Mouse (Mus musculus) gastrocnemius, adult 18-20 months (tissue): ENCODE measurements around the gene Naa10. TPM values are rescaled to one million over a fixed set of nuclear protein-coding genes. Genes with fewer than 3 reads are reported as not detected.

ENCODE experiments used
- DNase-seq: peaks from one replicate; pipeline ENCODE4 v3.0.0; 2021; ENCODE audit warnings: low spot score
- long read RNA-seq, 2 experiments: library from polyadenylated mRNA; stranded (forward); transcript quantifications; one replicate each; pipeline ENCODE4 v2.0.0; 2021
- total RNA-seq, 2 experiments: library from RNA; stranded (reverse); gene quantifications; 2 replicates each; pipeline ENCODE4 v1.2.3; 2021

The Naa10 gene
- total RNA-seq = 10 to 100 TPM; 50.2 to 56.5 TPM
- long read RNA-seq, experiment 1, transcript Naa10-204 (8 exons, 1,031 nt) = major isoform, 27 of 45 reads
- long read RNA-seq, experiment 1, transcript Naa10-201 (8 exons, 962 nt) = minor isoform, 11 of 45 reads
- long read RNA-seq, experiment 1, partial matches to known transcripts = 1 of 45 reads
- long read RNA-seq, experiment 1, other reads (novel, unspliced or antisense) = 2 of 45 reads
- long read RNA-seq, experiment 2, transcript Naa10-201 (8 exons, 962 nt) = minor isoform, 5 of 41 reads
- long read RNA-seq, experiment 2, transcript Naa10-204 (8 exons, 1,031 nt) = major isoform, 30 of 41 reads
- long read RNA-seq, experiment 2, partial matches to known transcripts = 0 of 41 reads
- long read RNA-seq, experiment 2, other reads (novel, unspliced or antisense) = 5 of 41 reads

DNA sequence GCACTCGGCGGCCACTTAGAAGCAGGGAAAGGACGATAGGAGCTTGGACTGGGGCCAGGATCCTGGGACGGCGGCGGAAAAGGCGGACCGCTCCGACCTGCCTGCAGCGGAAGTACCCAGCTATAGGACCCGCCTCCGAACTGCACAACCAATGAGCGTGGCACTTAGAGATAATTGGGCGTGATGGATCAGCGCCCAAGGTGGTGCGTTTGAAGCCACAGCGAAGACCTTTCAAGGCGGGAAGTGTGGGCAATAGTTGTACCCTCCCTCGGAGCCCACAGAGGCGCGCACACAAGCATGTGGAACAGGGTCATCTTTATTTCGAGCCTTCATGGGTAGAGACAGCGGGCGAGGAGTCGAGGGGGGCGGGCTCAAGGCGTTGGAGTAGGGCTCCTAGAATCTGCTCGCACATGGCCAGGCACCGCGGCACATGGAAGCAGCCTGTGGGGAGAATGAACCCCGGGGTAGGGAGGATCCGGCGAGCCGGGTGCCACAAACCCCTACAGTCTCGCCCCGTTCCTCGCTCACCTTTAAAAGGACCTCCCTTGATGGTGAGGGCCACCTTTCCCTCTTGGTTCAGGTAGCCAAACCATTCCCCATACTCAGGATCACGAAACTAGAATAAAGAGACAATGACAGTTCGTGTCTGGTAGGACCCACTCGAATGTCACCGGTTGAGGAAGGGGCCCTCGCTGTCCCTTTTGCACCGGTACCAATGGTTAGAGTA lies at the start of gene Naa10, which contains the start of gene Arhgap4:
Naa10 (minus strand) TSS at position 122 of the 727 bp plus-strand sequence.
Arhgap4 (minus strand) TSS at position 48 of the 727 bp plus-strand sequence.
- DNase-seq = peak; percentile 87

DNA sequence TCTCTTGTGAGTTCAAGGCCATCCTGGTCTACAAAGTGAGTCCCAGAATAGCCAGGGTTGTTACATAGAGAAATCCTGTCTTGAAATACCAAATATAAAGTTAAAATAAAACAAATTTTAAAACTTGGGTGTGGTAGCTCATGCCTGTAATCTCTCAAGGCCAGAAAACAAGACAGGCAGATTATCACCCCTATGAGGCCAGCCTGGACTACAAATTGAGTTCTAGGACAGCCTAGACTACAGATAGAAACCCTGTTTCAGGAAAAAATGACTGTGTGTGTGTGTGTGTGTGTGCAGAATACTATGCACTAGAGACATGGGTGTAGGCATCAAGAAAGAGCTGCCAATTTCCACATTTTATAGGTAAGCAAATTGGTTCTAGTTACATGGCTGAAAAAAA lies 49.0 kb upstream of the Naa10 start:
- no peak for DNase-seq

DNA sequence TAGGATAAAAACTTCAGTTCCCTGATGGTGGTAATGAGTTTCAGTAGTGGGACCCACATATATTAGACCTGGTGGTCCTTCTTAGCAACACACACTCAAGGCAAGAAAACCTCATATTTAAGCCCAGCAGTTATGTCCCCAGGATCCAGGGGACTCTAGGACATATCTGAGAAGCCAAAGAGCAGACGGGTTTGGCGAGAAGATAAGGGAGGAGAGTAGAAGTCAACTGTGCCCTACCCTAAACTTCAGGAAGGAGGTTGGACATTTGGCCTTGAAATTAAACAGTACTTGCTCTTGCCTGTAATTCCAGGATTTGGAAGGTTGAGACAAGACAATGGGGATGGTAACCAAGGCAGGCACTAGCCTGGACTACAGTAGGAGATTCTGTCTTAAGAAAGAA lies 48.0 kb upstream of the Naa10 start:
- DNase-seq = no peak

DNA sequence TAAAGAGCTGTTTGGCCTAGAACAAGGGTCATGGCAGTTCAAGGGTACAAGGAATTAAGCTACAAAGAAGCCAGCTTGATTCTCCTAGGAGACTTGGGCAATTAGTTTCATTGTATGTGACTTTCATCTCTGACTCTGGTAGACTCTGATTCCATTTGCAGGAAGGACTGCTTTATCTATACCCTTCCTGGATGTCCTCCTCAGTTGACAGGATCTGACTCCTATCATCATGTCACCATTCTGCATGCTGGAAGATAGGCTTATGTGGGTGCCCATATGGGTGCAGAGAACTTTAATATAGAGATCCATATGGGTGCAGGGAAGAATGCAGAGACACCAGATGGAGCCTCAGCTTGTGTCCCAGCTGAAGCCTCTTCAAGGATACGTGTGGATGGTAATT lies 47.4 kb upstream of the Naa10 start:
- DNase-seq = no peak

DNA sequence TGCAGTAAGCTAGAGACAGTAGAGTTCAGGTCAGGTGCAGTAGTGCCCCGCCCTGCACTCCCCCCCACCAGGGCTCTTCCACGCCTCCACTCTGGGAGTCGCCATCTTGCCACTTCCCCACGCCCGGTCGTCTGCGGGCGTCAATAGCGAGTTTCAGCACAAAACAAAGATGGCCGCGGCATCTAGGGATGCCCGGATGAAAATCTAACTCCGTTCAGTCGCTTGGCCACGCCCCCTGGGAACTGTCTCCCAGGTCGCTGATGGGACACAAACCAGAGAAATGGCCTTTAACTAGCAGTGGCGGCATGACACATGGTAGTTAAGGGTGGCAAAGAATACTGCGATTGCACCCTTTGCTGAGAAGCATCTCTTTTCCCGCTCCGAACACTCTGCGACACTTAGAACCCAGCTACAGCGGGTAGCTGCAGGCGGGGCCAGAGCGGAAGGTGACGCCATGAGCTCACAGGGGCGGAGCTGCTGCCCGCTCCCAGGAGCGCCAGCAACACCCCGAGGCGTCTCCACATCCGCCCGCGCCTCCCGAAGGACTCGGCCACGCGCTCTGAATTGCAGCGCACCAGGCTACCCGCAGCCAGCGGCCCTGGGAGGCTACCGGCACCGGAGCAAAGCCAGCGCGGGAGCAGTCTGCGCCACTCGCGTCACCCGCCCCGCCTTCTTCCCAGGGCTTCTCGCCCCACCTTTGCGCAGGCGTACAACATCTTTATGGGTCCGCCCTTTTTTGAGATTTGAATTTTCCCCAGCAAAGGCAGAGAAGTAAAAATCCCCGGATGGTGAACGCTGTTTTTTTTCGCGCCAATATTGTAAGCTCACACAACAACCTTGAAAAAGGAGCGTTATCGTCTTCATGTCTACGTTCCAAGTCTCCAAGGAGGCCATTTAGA lies 45.7 kb upstream of the Naa10 start:
- peak; percentile 82 for DNase-seq

DNA sequence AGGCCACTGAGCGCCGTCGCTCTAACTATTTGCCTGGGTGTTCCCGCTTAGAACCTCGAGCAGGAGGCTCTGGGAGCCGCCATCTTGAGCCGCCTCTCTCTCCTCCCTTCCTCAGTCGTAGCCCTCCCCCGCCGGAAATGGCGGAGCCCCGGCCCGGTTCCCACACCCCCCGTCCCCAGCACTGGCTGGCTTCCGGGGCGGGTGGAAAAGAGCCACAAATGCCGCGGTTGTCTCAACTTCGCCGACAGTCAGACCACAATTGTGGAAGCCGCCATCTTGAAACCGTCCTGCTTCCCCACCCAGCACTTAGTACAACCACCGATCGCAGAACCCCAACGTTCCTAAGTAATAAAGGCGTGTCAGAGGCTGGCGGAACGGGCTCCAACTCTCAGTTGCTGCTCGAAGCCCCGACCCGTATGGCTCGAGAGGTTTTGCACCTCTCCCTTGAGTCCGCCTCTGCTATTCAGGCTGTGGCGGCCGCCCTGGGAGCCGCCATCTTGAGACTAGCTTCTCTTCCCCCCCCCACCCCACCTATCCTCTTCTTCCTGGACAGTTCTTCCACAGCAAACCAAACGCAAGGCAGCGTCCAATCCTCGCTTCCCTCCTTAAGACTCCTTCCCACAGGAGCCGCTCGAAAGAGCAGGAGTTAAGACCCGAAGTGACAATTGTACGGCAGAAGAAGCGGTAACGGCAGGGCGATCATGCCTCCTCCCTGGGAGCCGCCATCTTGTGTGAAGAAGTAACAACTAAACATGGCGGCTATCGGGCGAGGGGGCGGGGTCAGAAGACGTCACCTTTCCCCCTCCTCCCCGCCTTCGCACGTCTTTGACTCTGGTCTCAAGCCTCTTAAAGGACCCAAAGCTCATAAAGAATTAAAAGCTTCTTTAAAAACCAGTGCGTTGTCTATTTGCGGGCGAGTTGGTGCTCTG lies 44.8 kb upstream of the Naa10 start, which contains the start of gene Hcfc1:
Hcfc1 (minus strand) TSS at position 110 of the 929 bp plus-strand sequence.
- DNase-seq = peak; percentile 93

DNA sequence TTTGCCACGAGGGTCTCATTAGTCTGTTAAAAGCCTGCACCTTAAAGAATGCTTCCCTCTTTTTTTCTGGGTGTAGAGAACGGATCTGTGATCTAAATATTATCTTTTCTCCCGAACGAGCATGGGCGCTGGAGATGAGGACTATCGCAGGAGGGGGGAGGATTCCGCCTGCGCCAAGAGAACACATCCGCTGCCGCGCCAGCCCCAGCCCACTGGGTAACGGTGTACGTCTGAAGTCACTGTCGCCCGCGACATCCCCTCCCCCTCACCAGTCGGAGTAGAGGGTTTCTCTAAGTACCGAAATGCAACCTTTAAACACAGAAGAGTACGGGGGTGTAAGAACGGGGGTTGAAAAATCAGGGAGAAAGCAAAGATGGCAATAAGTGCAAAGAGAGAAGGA lies 43.6 kb upstream of the Naa10 start:
- no peak for DNase-seq

DNA sequence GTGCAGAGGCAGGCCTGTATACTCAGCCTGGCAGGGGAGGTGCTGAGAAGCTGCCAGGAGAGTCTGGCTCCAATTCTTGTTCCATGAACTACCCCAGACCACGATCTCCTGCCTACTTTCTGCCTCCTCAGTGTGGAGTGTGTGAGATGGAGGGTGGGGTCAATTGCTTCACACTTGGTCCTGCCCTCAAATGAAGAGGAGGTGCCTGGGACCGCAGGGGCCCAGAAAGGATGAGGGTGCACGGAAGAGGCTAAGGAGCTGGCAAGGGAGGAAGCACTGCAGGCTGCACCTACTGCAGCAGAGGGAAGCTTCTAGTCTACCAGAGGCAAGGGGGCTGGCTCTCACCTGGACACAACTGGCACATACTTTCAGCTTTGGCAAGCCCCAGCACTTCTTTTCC lies 42.6 kb upstream of the Naa10 start:
- DNase-seq = no peak

DNA sequence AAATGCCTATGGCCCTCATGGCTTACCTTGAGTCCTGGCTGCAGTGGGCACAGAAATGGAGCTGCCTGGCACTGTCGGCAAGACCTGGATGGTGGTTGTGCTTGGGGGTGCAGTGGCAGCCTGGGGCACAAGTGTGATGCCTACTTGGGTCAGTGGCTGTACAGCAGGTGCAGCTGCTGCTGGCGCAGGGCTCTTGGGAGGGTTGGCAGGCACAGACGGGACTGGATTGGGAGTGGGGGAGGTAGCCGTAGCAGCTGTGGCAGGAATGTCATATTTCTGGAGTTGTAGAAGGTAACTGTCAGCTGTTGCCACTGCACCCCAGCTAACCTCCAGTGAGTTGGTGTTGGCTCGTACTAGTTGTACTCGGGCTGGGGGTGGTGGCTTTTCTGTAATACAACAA lies 33.2 kb upstream of the Naa10 start:
- DNase-seq = peak; percentile 30

DNA sequence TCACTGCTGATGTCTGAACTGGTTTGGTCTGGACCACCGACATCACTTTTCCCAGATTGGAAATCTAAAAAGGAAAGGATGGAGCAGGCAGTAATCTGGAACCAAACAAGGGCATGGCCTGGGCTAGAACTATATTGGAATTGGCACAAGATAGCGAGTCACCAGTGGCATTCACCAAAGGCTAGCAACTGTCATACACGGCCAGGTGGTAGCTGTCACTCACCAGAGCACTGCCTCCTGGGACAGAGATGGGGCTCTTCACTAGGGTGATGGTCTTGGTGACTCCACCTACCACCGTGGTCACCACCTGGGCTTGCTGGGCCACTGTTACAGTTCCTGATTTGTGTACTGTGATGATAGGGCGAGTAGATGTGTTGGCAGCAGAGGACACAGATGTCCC lies 30.9 kb upstream of the Naa10 start:
- DNase-seq = no peak

DNA sequence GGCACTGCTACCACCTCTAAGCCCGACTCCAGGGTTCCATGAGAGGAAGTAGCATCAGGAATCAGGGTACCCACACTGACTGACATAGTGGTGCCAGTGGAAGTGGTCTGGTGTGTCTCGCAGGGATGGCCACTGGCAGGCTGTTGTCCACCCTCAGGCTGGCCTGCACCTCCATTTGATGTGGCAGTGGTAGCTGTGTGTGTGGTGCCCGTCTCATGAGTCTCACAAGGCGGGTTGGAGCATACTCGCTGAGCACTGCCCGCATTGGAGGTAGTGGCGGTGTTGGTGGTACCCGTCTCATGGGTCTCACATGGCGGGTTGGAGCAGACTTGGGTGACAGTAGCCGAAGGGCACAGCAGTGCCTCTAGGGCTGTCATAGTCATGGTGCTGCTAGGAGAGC lies 27.6 kb upstream of the Naa10 start:
- DNase-seq = no peak

DNA sequence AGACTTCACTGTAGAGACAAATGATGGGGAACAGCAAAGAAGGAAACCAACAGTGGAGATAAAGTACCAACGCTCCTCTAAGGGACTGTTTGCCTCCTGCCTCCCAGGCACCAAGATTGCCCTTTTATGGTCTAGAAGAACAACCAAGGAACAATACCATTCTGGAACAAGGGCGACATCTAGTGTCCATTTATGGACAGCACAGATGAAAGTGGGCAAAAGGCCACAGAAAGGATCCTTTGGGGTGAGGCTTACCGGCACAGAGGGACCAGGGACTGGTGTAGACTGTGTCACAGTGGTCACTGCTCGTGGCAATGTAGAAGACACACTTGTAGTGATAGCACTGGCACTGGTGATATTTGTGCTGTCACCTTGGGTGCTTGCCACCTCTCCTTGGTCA lies 26.9 kb upstream of the Naa10 start:
- DNase-seq = peak; percentile 61

DNA sequence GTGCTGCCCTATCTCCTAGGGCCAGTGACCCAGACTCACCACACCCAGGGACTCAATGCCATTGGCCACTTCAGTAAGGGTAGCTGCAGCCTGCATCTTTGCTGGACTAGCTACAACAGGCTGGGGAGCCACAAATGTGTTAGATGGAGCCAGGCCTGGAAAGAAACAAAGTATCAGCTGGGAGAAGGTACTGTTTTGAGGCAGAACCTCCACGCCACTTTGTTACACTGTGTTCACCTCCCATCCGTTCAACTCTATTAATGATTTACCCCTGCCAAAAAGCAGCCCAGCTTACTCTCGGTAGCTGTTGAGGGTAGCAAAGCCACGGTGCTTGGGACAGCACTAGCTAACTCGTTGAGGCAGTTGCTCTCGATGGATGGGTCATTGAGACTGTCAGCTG lies 25.2 kb upstream of the Naa10 start:
- no peak for DNase-seq

DNA sequence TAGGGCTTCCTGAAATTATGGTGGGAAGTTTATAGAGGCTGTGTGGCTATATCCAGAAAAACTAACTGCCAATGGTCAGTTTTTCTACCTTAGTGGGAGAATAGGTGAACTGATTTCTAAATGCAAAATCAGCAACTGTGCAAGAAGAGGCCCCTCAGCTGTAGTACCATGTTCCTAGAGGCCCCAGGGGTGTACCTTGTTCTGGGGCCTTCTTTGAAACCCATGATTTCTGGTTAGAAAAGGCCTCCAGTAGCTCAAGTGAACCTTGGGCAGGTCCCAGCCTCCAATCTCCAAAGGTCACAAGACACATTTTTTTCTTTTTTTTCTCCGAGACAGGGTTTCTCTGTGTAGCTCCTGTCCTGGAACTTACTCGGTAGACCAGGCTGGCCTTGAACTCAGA lies 20.6 kb upstream of the Naa10 start:
- DNase-seq = no peak

DNA sequence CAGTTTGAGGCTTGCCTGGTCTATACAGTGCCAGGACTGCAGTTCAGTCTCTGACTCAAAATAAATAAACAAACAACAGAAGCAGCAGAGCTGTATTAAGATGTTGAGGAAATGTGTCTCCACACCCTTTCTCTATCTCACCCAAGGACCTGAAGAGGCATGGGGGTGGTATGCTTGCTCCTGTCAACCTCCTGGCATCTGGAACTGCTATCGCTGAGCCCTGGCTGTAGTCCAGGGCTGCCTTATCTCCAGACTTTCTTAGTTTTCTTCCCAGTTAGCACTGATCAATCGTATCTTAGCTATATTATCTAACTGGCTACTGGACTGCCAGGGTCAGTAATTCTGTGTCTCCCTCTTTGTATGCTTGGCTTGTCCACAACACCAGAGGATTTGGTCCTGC lies 20.1 kb upstream of the Naa10 start:
- no peak for DNase-seq

DNA sequence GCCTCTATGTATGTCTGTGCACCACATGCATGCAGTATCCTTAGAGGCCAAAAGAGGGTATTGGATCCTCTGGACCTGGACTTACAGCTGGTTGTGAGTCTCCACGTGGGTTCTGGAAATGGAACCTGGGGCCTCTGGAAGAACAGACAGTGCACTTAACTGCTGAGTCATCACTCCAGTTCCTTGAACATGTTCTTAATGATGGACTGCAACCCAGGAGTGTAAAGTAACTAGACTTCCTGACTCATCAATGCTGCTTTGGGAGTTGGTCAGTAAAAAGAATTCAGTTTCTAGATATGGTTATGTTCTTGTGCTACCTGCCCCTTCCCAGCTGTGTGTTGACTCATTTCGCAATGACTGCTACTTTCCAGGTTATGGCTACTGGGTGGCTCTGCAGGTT lies 10.1 kb upstream of the Naa10 start:
- DNase-seq = no peak

DNA sequence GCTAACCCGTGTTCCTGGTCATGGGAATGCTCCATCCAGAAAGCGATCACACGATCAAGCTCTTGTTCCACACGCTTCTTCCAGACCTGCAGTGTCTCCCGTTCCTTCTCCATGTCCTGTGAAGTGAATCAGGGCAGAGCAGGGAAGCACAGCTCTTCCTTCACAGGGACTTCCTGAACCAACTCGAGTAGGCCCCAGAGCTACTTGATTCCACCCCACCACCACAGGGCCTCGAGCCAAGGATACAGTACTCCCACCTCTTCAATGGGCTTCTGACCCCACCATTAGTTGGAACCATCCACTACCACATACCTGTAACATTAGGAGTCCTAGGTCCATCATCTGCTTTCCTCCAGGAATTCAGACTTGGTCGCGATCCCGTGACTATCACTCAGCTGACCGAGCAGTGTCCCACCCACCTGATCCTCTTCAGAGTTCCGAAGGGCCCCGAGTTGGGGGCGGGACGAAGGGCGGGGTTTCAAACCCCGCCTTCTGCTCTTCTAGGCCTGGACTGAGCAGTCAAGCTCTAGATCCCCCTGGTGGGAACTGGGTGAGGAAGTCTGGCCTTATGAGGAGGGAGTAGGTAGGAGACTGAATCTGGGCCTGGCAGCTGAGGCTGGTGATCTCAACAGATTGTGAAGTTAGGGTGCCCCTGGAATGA lies 8.8 kb upstream of the Naa10 start, which contains the start of gene Renbp:
Renbp (minus strand) TSS at position 449 of the 661 bp plus-strand sequence.
- peak; percentile 51 for DNase-seq

DNA sequence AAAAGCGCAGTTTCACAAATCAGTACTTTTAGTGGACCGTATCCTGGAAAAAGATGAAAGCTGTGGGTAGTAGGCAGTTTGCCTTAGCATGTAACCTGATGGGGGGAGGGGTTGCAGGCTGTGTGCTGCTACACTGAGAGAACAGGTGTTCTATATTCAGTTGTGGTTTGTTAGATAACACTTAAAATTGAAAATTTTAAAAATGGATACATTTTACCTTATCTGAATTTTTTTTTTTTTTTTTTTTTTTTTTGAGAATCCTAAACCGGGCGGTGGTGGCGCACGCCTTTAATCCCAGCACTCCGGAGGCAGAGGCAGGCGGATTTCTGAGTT lies 772 bp upstream of the Naa10 start:
- no peak for DNase-seq

DNA sequence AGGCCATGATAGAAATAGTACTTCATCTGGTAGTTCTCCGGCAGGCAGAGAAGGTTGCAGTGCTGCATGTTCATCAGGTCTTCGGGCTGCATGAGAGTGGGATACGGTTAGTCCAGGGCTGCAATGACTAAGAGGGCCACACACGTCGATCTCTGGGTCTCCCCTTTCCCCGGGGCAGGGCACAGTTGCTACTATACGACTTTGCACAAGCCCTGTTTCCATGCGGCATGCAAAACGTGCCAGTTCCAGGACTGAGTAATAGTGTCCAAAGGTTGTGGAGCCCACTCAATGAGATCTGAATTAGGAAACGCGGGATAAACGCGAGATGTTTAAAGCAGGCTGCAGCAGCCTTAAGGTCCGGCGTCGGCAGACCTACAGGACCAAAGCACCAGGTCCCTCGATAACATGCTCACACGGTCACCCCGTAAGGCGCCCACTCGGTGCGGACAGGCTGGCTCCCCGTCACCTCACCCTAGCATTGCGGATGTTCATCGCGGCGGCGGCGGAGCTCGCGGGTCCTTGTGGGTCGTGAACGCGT lies 390 bp downstream of the Naa10 start:
- no peak for DNase-seq

DNA sequence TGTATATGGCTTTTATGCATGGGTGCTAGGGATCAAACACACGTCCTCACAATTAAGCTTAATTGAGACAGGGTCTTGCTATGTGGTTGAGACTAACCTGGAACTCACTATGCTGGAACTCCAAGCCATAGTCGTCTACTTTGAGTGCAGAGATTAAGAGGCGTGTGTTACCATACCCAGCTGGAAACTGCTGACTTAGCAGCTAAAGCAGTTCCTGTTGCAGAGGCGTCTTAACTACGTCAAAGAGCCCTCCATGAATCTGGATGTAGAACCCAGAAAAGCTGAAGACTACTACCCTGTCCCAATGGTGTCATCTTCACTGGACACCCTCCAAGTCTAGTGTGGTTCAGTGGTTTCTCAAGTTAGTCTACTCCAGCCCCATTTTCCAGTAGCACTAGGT lies 3.1 kb downstream of the Naa10 start:
- no peak for DNase-seq
